Mouse (Mus musculus) embryonic fibroblast, embryonic 13.5 days (primary cell): ENCODE data around the gene C1ql1.

Source experiments
- CTCF ChIP-seq: IDR thresholded peaks from 2 replicates; pipeline ENCODE4 v1.5.1; 2011; ENCODE audit warnings: mild to moderate bottlenecking, control low read depth, low read length, moderate library complexity, borderline replicate concordance; ENCODE audit not compliant: insufficient read depth
- POLR2A ChIP-seq: IDR thresholded peaks from 2 replicates; pipeline ENCODE4 v1.6.1; 2011; ENCODE audit warnings: low read depth, mild to moderate bottlenecking, control low read depth, low read length, moderate library complexity

DNA sequence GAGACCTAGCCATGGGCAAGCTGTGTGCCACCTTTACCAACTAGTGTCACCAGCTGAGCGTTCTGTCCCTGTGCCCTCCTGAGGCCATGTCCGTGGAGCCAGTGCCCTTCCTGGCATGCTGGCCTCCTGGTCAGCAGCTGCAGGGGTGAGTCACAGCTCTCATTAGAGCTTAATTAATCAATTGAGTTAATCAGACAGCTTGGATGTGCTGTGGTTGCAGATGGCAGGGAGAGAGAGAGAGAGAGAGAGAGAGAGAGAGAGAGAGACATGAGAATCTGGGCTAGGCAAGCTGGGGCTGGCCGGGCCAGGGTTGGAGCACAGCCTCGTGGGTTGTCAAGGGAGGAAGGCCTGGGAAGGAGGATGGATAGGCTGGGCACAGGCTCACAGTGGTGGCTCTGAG lies 38.1 kb upstream of the C1ql1 start:
- TF ChIP-seq POLR2A: no peak
- TF ChIP-seq CTCF: no peak
